Mouse (Mus musculus) midbrain, embryonic 15.5 days (tissue): ENCODE measurements around the gene Prrx2. TPM values are rescaled to one million over a fixed set of nuclear protein-coding genes. Genes with fewer than 3 reads are reported as not detected.

Source experiments
- ATAC-seq: fragments of 200-750 bp; cut with Nextera tagmentation; replicated peaks from 2 replicates; pipeline ENCODE4 v1.8.0; 2017; ENCODE audit warnings: moderate TSS enrichment
- H3K27ac ChIP-seq: fragments of 300-500 bp; sonication (generic); 2 replicates; pipeline ENCODE4 v1.5.1; 2015; ENCODE audit warnings: mild to moderate bottlenecking, inconsistent platforms
- H3K27me3 ChIP-seq: fragments of 300-500 bp; sonication (generic); replicated peaks from 2 replicates; pipeline ENCODE4 v1.6.1; 2015; ENCODE audit warnings: inconsistent platforms
- H3K36me3 ChIP-seq: fragments of 300-500 bp; sonication (generic); replicated peaks from 2 replicates; pipeline ENCODE4 v1.6.1; 2015; ENCODE audit warnings: inconsistent platforms
- H3K4me1 ChIP-seq: fragments of 300-500 bp; sonication (generic); 2 replicates; pipeline ENCODE4 v1.6.1; 2015; ENCODE audit warnings: inconsistent platforms
- H3K4me2 ChIP-seq: fragments of 300-500 bp; sonication (generic); 2 replicates; pipeline ENCODE4 v1.6.1; 2015; ENCODE audit warnings: inconsistent platforms, mild to moderate bottlenecking, moderate library complexity
- H3K4me3 ChIP-seq: fragments of 300-500 bp; sonication (generic); 2 replicates; pipeline ENCODE4 v1.5.1; 2015; ENCODE audit warnings: mild to moderate bottlenecking, inconsistent platforms
- H3K9ac ChIP-seq: fragments of 300-500 bp; sonication (generic); 2 replicates; pipeline ENCODE4 v1.6.1; 2015; ENCODE audit warnings: mild to moderate bottlenecking, inconsistent platforms
- H3K9me3 ChIP-seq: fragments of 300-500 bp; sonication (generic); 2 replicates; pipeline ENCODE4 v1.6.1; 2016; ENCODE audit warnings: inconsistent platforms
- whole genome bisulfite sequencing: fragments of 180-500 bp; shearing (Covaris S2); methylation state at CpG from one replicate; pipeline ENCODE4 v1.1.7; 2015; ENCODE audit warnings: mixed read lengths; 5-methylcytosine and 5-hydroxymethylcytosine counted together
- polyA plus RNA-seq: library from polyadenylated mRNA; unstranded; fragments of >200 nt; fragmentation: Nextera tagmentation; extraction: Ambion mirVana; gene quantifications from 2 replicates; pipeline ENCODE4 v1.2.1, GENCODE M21; 2015

Prrx2 gene
- polyA plus RNA-seq, 1 experiment from 2014 or later = 3.7 TPM

- no peak for ATAC-seq
- Histone ChIP-seq H3K9me3 (no peaks in the 10 kb centered on the region), H3K4me2 (no peak overlapping the region), H3K27ac (no peak overlapping the region), H3K9ac (no peak overlapping the region), H3K4me1 (no peaks in the 10 kb centered on the region), H3K4me3 (no peak overlapping the region), H3K27me3 (no peaks in the 10 kb centered on the region), H3K36me3 (no peaks in the 10 kb centered on the region)
- 92% methylated on average over 15 of the region's 15 CpGs for WGBS
Observed at GRCm38 (mm10) chr2:30879481-30879880, 44.7 kb downstream of the Prrx2 start.

GRCm38 (mm10) chr2:30881215-30881614 is 46.4 kb downstream of the Prrx2 start:
- Histone ChIP-seq H3K4me2 (no peak overlapping the region), H3K27ac (no peak overlapping the region), H3K4me1 (no peaks in the 10 kb centered on the region), H3K4me3 (no peak overlapping the region), H3K9me3 (no peaks in the 10 kb centered on the region), H3K9ac (no peak overlapping the region), H3K36me3 (no peaks in the 10 kb centered on the region), H3K27me3 (no peaks in the 10 kb centered on the region)
- no peak for ATAC-seq
- 86% methylated on average over 7 of the region's 7 CpGs for WGBS

GRCm38 (mm10) chr2:30884852-30885373 is 50.1 kb downstream of the Prrx2 start:
- no peaks in the 10 kb centered on the region for H3K9me3 ChIP-seq
- WGBS = 95% methylated on average over 4 of the region's 4 CpGs
- H3K36me3 ChIP-seq = no peaks in the 10 kb centered on the region
- no peak overlapping the region for H3K27ac ChIP-seq
- H3K4me2 ChIP-seq = no peak overlapping the region
- H3K4me1 ChIP-seq = no peaks in the 10 kb centered on the region
- ATAC-seq = no peak
- no peak overlapping the region for H3K4me3 ChIP-seq
- no peaks in the 10 kb centered on the region for H3K27me3 ChIP-seq
- no peak overlapping the region for H3K9ac ChIP-seq

- Histone ChIP-seq H3K27me3 (no peaks in the 10 kb centered on the region), H3K4me3 (no peak overlapping the region), H3K36me3 (no peaks in the 10 kb centered on the region), H3K4me1 (no peaks in the 10 kb centered on the region), H3K4me2 (no peak overlapping the region), H3K9ac (no peak overlapping the region), H3K9me3 (no peaks in the 10 kb centered on the region), H3K27ac (0 out of 2 replicates have a peak overlapping the region, but pooled peaks have one; percentile 34)
- 64% methylated on average over 9 of the region's 9 CpGs for whole genome bisulfite sequencing
- ATAC-seq = no peak
Observed at GRCm38 (mm10) chr2:30885453-30886163, 50.8 kb downstream of the Prrx2 start.

- 9% methylated on average over 3 of the region's 3 CpGs for WGBS
- Histone ChIP-seq H3K36me3 (no peaks in the 10 kb centered on the region), H3K27me3 (no peaks in the 10 kb centered on the region), H3K9me3 (no peaks in the 10 kb centered on the region), H3K4me1 (no peaks in the 10 kb centered on the region), H3K4me2 (no peak overlapping the region), H3K27ac (no peak overlapping the region), H3K4me3 (no peak overlapping the region), H3K9ac (no peak overlapping the region)
- ATAC-seq = no peak
Observed at GRCm38 (mm10) chr2:30891002-30891401, 56.2 kb downstream of the Prrx2 start.

GRCm38 (mm10) chr2:30893399-30893798 is 58.6 kb downstream of the Prrx2 start:
- no peak overlapping the region for H3K27ac ChIP-seq
- 59% methylated on average over 6 of the region's 6 CpGs for WGBS
- no peaks in the 10 kb centered on the region for H3K4me1 ChIP-seq
- ATAC-seq = no peak
- H3K9me3 ChIP-seq = no peaks in the 10 kb centered on the region
- no peak overlapping the region for H3K4me2 ChIP-seq
- no peaks in the 10 kb centered on the region for H3K27me3 ChIP-seq
- no peak overlapping the region for H3K9ac ChIP-seq
- H3K36me3 ChIP-seq = no peaks in the 10 kb centered on the region
- H3K4me3 ChIP-seq = no peak overlapping the region

- WGBS = 84% methylated on average over 7 of the region's 7 CpGs
- no peak overlapping the region for H3K9ac ChIP-seq
- H3K9me3 ChIP-seq = no peaks in the 10 kb centered on the region
- H3K4me3 ChIP-seq = no peak overlapping the region
- H3K4me1 ChIP-seq = no peaks in the 10 kb centered on the region
- H3K36me3 ChIP-seq = no peaks in the 10 kb centered on the region
- no peaks in the 10 kb centered on the region for H3K27me3 ChIP-seq
- ATAC-seq = no peak
- H3K27ac ChIP-seq = no peak overlapping the region
- no peak overlapping the region for H3K4me2 ChIP-seq
Observed at GRCm38 (mm10) chr2:30893946-30894345, 59.2 kb downstream of the Prrx2 start.

GRCm38 (mm10) chr2:30897291-30897690 is 62.5 kb downstream of the Prrx2 start:
- no peak overlapping the region for H3K4me2 ChIP-seq
- H3K9me3 ChIP-seq = no peaks in the 10 kb centered on the region
- H3K27me3 ChIP-seq = 0 out of 2 replicates have a peak, but pooled peaks cover 5% of the 10 kb centered on the region
- 49% methylated on average over 6 of the region's 6 CpGs for WGBS
- ATAC-seq = no peak
- no peak overlapping the region for H3K4me3 ChIP-seq
- H3K9ac ChIP-seq = no peak overlapping the region
- H3K27ac ChIP-seq = no peak overlapping the region
- H3K4me1 ChIP-seq = no peaks in the 10 kb centered on the region
- no peaks in the 10 kb centered on the region for H3K36me3 ChIP-seq

GRCm38 (mm10) chr2:30899397-30900069 is 64.8 kb downstream of the Prrx2 start:
- no peak overlapping the region for H3K9ac ChIP-seq
- 0 out of 2 replicates have a peak, but pooled peaks cover 9% of the 10 kb centered on the region for H3K27me3 ChIP-seq
- no peak overlapping the region for H3K4me2 ChIP-seq
- H3K9me3 ChIP-seq = no peaks in the 10 kb centered on the region
- ATAC-seq = no peak
- H3K4me3 ChIP-seq = no peak overlapping the region
- peaks cover 10% of the 10 kb centered on the region for H3K4me1 ChIP-seq
- H3K27ac ChIP-seq = no peak overlapping the region
- H3K36me3 ChIP-seq = no peaks in the 10 kb centered on the region
- WGBS = 85% methylated on average over 14 of the region's 14 CpGs

- Histone ChIP-seq H3K4me3 (no peak overlapping the region), H3K9ac (no peak overlapping the region), H3K9me3 (no peaks in the 10 kb centered on the region), H3K36me3 (no peaks in the 10 kb centered on the region), H3K27me3 (0 out of 2 replicates have a peak, but pooled peaks cover 9% of the 10 kb centered on the region), H3K4me1 (peaks cover 10% of the 10 kb centered on the region), H3K27ac (no peak overlapping the region), H3K4me2 (no peak overlapping the region)
- 60% methylated on average over 6 of the region's 6 CpGs for WGBS
- no peak for ATAC-seq
Observed at GRCm38 (mm10) chr2:30901646-30902160, 66.9 kb downstream of the Prrx2 start.

- H3K4me2 ChIP-seq = peak overlapping the region; percentile 56
- no peak overlapping the region for H3K27ac ChIP-seq
- no peak for ATAC-seq
- peak overlapping the region; percentile 32 for H3K4me3 ChIP-seq
- H3K9me3 ChIP-seq = no peaks in the 10 kb centered on the region
- peaks cover 10% of the 10 kb centered on the region for H3K4me1 ChIP-seq
- 0 out of 2 replicates have a peak, but pooled peaks cover 9% of the 10 kb centered on the region for H3K27me3 ChIP-seq
- H3K36me3 ChIP-seq = no peaks in the 10 kb centered on the region
- WGBS = 49% methylated on average over 8 of the region's 8 CpGs
- 0 out of 2 replicates have a peak overlapping the region, but pooled peaks have one; percentile 40 for H3K9ac ChIP-seq
Observed at GRCm38 (mm10) chr2:30902256-30902655, 67.5 kb downstream of the Prrx2 start.
